Mouse (Mus musculus) MEL (cell line): ENCODE data around the gene Pmf1. TPM values are rescaled to one million over a fixed set of nuclear protein-coding genes. Genes with fewer than 3 reads are reported as not detected.

ENCODE experiments used
- DNase-seq: peaks from one replicate; pipeline ENCODE4 v3.0.0; 2011; ENCODE audit warnings: low read depth, low spot score
- H3K27ac ChIP-seq: 2 replicates; pipeline ENCODE4 v1.5.1; 2012; ENCODE audit warnings: low read depth, mild to moderate bottlenecking, control low read depth, low read length, moderate library complexity; ENCODE audit not compliant: control insufficient read depth
- H3K27me3 ChIP-seq, 2 experiments: fragments of 150-350 bp in 1 of 2; sonication (generic) in 1 of 2; 2 replicates each; pipeline ENCODE4 v1.6.1; 2012; ENCODE audit warnings: low read length in 2 of 2, mild to moderate bottlenecking in 2 of 2, improper control_type of control experiment in 1 of 2, moderate library complexity in 1 of 2; ENCODE audit not compliant: insufficient read depth in 2 of 2, control insufficient read depth in 1 of 2
- H3K36me3 ChIP-seq, 2 experiments: 2 replicates each; pipeline ENCODE4 v1.6.1; 2012 to 2014; ENCODE audit warnings: low read length in 2 of 2, improper control_type of control experiment in 1 of 2, inconsistent platforms in 1 of 2, mild to moderate bottlenecking in 1 of 2; ENCODE audit not compliant: insufficient read depth in 2 of 2, control insufficient read depth in 1 of 2
- H3K4me1 ChIP-seq, 2 experiments: fragments of 150-350 bp in 1 of 2; sonication (generic) in 1 of 2; 2 replicates each; pipeline ENCODE4 v1.6.1; 2012; ENCODE audit warnings: low read length in 2 of 2, improper control_type of control experiment in 1 of 2, mild to moderate bottlenecking in 1 of 2; ENCODE audit not compliant: insufficient read depth in 2 of 2, control insufficient read depth in 1 of 2
- H3K4me3 ChIP-seq, 2 experiments: fragments of 150-350 bp in 1 of 2; sonication (generic) in 1 of 2; 2 replicates each; pipeline ENCODE4 v1.5.1; 2012; ENCODE audit warnings: low read depth in 2 of 2, low read length in 2 of 2, mild to moderate bottlenecking in 2 of 2, moderate library complexity in 2 of 2, control low read depth in 1 of 2, improper control_type of control experiment in 1 of 2; ENCODE audit not compliant: control insufficient read depth in 1 of 2, insufficient read depth in 1 of 2
- H3K79me2 ChIP-seq: 2 replicates; pipeline ENCODE4 v1.6.1; 2012; ENCODE audit warnings: mild to moderate bottlenecking, low read length, moderate library complexity; ENCODE audit not compliant: control insufficient read depth, poor library complexity, insufficient read depth
- H3K9ac ChIP-seq: 2 replicates; pipeline ENCODE4 v1.6.1; 2012; ENCODE audit warnings: low read depth, mild to moderate bottlenecking, control low read depth, low read length, moderate library complexity; ENCODE audit not compliant: control insufficient read depth, poor library complexity, severe bottlenecking
- H3K9me3 ChIP-seq: fragments of 150-350 bp; sonication (generic); replicated peaks from 2 replicates; pipeline ENCODE4 v1.6.1; 2012; ENCODE audit warnings: mild to moderate bottlenecking, low read length, improper control_type of control experiment, moderate library complexity; ENCODE audit not compliant: insufficient read depth
- BHLHE40 ChIP-seq: IDR thresholded peaks from 2 replicates; pipeline ENCODE4 v1.6.1; 2012; ENCODE audit warnings: low read depth, mild to moderate bottlenecking, inconsistent platforms, low read length, improper control_type of control experiment, borderline replicate concordance
- CHD1 ChIP-seq: IDR thresholded peaks from 2 replicates; pipeline ENCODE4 v1.6.1; 2012; ENCODE audit warnings: low read depth, mild to moderate bottlenecking, inconsistent platforms, low read length, improper control_type of control experiment
- CTCF ChIP-seq, 3 experiments: IDR thresholded peaks in 2 of 3; conservative IDR thresholded peaks in 1 of 3; 2 replicates each; pipeline ENCODE4 v1.5.1; 2011 to 2012; ENCODE audit warnings: low read length in 3 of 3, low read depth in 2 of 3, mild to moderate bottlenecking in 2 of 3, improper control_type of control experiment in 1 of 3, inconsistent platforms in 1 of 3, mixed read lengths in 1 of 3, moderate library complexity in 1 of 3; ENCODE audit not compliant: control insufficient read depth in 1 of 3, insufficient read depth in 1 of 3, poor library complexity in 1 of 3, severe bottlenecking in 1 of 3
- ELF1 ChIP-seq: IDR thresholded peaks from 2 replicates; pipeline ENCODE4 v1.6.1; 2014; ENCODE audit warnings: low read depth, mild to moderate bottlenecking, inconsistent platforms, low read length, improper control_type of control experiment, moderate library complexity
- EP300 ChIP-seq, 2 experiments: IDR thresholded peaks; 2 replicates each; pipeline ENCODE4 v1.6.1; 2011; ENCODE audit warnings: improper control_type of control experiment in 2 of 2, low read length in 2 of 2, low read depth in 1 of 2, mild to moderate bottlenecking in 1 of 2
- GABPA ChIP-seq: IDR thresholded peaks from 2 replicates; pipeline ENCODE4 v1.6.1; 2012; ENCODE audit warnings: low read depth, mild to moderate bottlenecking, inconsistent platforms, low read length, improper control_type of control experiment, moderate library complexity
- HCFC1 ChIP-seq: IDR thresholded peaks from 2 replicates; pipeline ENCODE4 v1.6.1; 2012; ENCODE audit warnings: low read depth, mild to moderate bottlenecking, inconsistent platforms, low read length, improper control_type of control experiment, moderate library complexity
- JUND ChIP-seq: IDR thresholded peaks from 2 replicates; pipeline ENCODE4 v1.6.1; 2011; ENCODE audit warnings: low read depth, mild to moderate bottlenecking, improper control_type of control experiment, low read length
- MAFK ChIP-seq: IDR thresholded peaks from 2 replicates; pipeline ENCODE4 v1.6.1; 2011; ENCODE audit warnings: low read depth, mild to moderate bottlenecking, low read length, improper control_type of control experiment, borderline replicate concordance
- MAX ChIP-seq: IDR thresholded peaks from 2 replicates; pipeline ENCODE4 v1.6.1; 2011; ENCODE audit warnings: low read length, improper control_type of control experiment
- MAZ ChIP-seq: IDR thresholded peaks from 2 replicates; pipeline ENCODE4 v1.6.1; 2012; ENCODE audit warnings: low read depth, mild to moderate bottlenecking, inconsistent platforms, low read length, improper control_type of control experiment
- MXI1 ChIP-seq: IDR thresholded peaks from 2 replicates; pipeline ENCODE4 v1.6.1; 2011; ENCODE audit warnings: mild to moderate bottlenecking, low read depth, low read length, improper control_type of control experiment
- MYB ChIP-seq: IDR thresholded peaks from 2 replicates; pipeline ENCODE4 v1.6.1; 2011; ENCODE audit warnings: mild to moderate bottlenecking, low read depth, low read length, improper control_type of control experiment
- MYC ChIP-seq: IDR thresholded peaks from 2 replicates; pipeline ENCODE4 v1.6.1; 2011; ENCODE audit warnings: low read depth, mild to moderate bottlenecking, low read length, improper control_type of control experiment, moderate library complexity
- NELFE ChIP-seq: IDR thresholded peaks from 2 replicates; pipeline ENCODE4 v1.6.1; 2011; ENCODE audit warnings: low read depth, low read length, improper control_type of control experiment
- POLR2A ChIP-seq, 2 experiments: IDR thresholded peaks; 2 replicates each; pipeline ENCODE4 v1.6.1; 2011 to 2012; ENCODE audit warnings: low read length in 2 of 2, mild to moderate bottlenecking in 2 of 2, control low read depth in 1 of 2, improper control_type of control experiment in 1 of 2, low read depth in 1 of 2, moderate library complexity in 1 of 2; ENCODE audit not compliant: control insufficient read depth in 1 of 2, insufficient read depth in 1 of 2, poor library complexity in 1 of 2
- POLR2AphosphoS5 ChIP-seq: IDR thresholded peaks from 2 replicates; pipeline ENCODE4 v1.6.1; 2012; ENCODE audit warnings: low read depth, borderline replicate concordance, mild to moderate bottlenecking, inconsistent platforms, low read length, moderate library complexity, mixed read lengths
- RCOR1 ChIP-seq: IDR thresholded peaks from 2 replicates; pipeline ENCODE4 v1.6.1; 2012; ENCODE audit warnings: low read depth, mild to moderate bottlenecking, inconsistent platforms, low read length, improper control_type of control experiment
- UBTF ChIP-seq: IDR thresholded peaks from 2 replicates; pipeline ENCODE4 v1.6.1; 2012; ENCODE audit warnings: low read depth, mild to moderate bottlenecking, inconsistent platforms, low read length, improper control_type of control experiment, moderate library complexity, borderline replicate concordance; ENCODE audit not compliant: insufficient read depth
- USF1 ChIP-seq: IDR thresholded peaks from 2 replicates; pipeline ENCODE4 v1.6.1; 2014; ENCODE audit warnings: low read depth, mild to moderate bottlenecking, inconsistent platforms, low read length, improper control_type of control experiment, moderate library complexity
- USF2 ChIP-seq, 2 experiments: IDR thresholded peaks; 2 replicates each; pipeline ENCODE4 v1.6.1; 2011 to 2012; ENCODE audit warnings: improper control_type of control experiment in 2 of 2, low read length in 2 of 2, borderline replicate concordance in 1 of 2, inconsistent platforms in 1 of 2, low read depth in 1 of 2, mild to moderate bottlenecking in 1 of 2; ENCODE audit not compliant: insufficient read depth in 1 of 2
- polyA plus RNA-seq, 2 experiments: library from polyadenylated mRNA; stranded (reverse) in 1 of 2; unstranded in 1 of 2; fragments of >175 nt in 1 of 2; fragments of >200 nt in 1 of 2; gene quantifications; 2 replicates each; pipeline versions ENCODE4 v1.2.1 to v1.2.4; 2012; ENCODE audit warnings: low replicate concordance in 2 of 2, low read depth in 1 of 2; ENCODE audit not compliant: insufficient read length in 2 of 2, insufficient read depth in 1 of 2, missing spikeins in 1 of 2
- total RNA-seq: library from RNA; depleted of rRNA; stranded (reverse); fragments of 300-350 nt; gene quantifications from 2 replicates; pipeline ENCODE4 v1.2.3, GENCODE M21; 2012

Gene Pmf1
- total and polyA plus RNA-seq, 3 experiments = 144 to 357 TPM; not detected in 1

DNA sequence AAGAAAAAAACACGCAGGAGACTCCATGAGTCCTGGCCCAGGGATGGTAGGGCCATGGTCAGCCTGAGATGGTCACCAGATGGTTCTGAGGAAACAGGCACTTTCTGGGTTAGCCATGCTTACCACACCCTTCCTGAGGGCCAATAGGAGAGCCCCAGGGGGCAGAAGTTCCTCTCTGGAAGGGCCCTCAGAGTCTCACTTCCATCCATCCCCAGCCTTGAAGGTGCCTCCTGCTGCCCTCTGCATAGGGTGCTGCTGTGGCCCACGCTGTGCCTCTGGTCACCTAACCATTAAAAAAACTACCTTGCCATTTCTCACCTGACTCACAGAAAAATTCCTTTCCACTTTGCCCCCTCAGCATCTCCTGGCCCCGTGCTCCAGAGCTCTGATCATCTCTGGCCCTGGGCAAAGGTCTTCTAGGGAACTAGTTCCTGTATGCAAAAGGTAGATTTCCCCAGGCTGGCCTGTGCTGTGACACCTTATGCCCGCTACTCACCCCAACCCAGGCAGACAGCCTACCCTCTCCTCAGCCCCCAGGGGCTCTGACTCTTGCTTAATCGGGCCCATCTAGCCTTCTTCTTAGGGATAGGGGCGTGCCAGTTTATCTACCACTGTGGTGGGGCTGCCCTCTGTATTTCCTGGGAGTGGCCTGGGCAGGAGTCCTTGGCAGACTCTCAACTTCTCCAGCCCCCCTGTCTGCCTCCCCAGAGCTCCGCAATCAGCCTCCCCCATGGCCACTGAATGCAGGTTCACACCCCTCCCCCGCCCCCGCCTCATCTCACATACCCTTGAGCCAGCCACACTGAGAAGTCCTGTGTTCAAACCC, 44.8 kb upstream of the Pmf1 start (continued):
- no peak for TF ChIP-seq POLR2AphosphoS5
- TF ChIP-seq CHD1 = no peak; the same call in 1 of the 2 replicates
- TF ChIP-seq MXI1 = peak; percentile 61
- peak; percentile 96 for TF ChIP-seq MAZ
- TF ChIP-seq ELF1 = peak; percentile 35; the same call in 1 of the 2 replicates
- TF ChIP-seq NELFE = peak; percentile 67
- TF ChIP-seq MAFK = peak; percentile 70; the same call in 1 of the 2 replicates
- TF ChIP-seq JUND = no peak
- no peak for TF ChIP-seq CTCF (IDR thresholded peaks at IDR 0.05 in 2 of 3, conservative IDR thresholded peaks at IDR 0.05 in 1 of 3; ENCODE audit: control insufficient read depth in 1 of 3, insufficient read depth in 1 of 3, low read depth in 2 of 3, low read length in 3 of 3, poor library complexity in 1 of 3, severe bottlenecking in 1 of 3)
- TF ChIP-seq UBTF = peak; percentile 79; the same call in 1 of the 2 replicates
- no peak for TF ChIP-seq GABPA
- TF ChIP-seq, all 39 proteins: peak for 22

DNA sequence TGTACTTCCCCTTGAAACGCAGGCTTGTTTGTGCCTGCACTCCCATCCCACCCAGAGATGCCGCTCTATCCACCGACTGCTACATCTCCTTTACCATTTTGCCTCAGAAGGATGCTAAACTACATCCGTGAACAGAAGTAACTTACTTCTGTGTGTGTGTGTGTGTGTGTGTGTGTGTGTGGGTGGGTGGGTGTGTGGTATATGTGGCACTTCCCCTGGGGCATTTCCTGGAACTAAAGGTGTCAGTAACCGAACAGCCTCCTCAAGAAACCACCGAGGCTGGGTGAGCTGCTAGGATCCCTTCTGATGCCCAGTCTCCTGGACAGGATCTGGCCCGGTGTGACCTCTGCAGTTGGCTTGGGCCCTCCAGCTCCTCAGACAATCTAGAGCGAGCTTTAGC, 43.9 kb upstream of the Pmf1 start:
- peaks cover 12 to 43% of the 10 kb centered on the region in 2 experiments; a peak in 3 of 4 replicates for H3K4me1 ChIP-seq
- peaks cover 0 to 34% of the 10 kb centered on the region in 2 experiments; a peak in 2 of 4 replicates for H3K36me3 ChIP-seq
- no peak overlapping the region for H3K4me3 ChIP-seq
- peak overlapping the region; percentile 67 for H3K27ac ChIP-seq
- peak overlapping the region; percentile 40 for H3K9ac ChIP-seq
- H3K27me3 ChIP-seq = no peaks in the 10 kb centered on the region
- DNase-seq = peak; percentile 51
- no peaks in the 10 kb centered on the region for H3K9me3 ChIP-seq
- TF ChIP-seq MYC = 0 out of 2 replicates have a peak, but pooled peaks have one; percentile 37
- TF ChIP-seq HCFC1 = no peak
- TF ChIP-seq RCOR1 = no peak; the same call in 1 of the 2 replicates
- no peak for TF ChIP-seq CHD1
- no peak for TF ChIP-seq CTCF (IDR thresholded peaks at IDR 0.05 in 2 of 3, conservative IDR thresholded peaks at IDR 0.05 in 1 of 3; ENCODE audit: control insufficient read depth in 1 of 3, insufficient read depth in 1 of 3, low read depth in 2 of 3, low read length in 3 of 3, poor library complexity in 1 of 3, severe bottlenecking in 1 of 3)
- no peak for TF ChIP-seq BHLHE40
- TF ChIP-seq MYB = no peak
- no peak for TF ChIP-seq USF2 (IDR thresholded peaks at IDR 0.05; ENCODE audit: borderline replicate concordance in 1 of 2, insufficient read depth in 1 of 2, low read depth in 1 of 2, low read length in 2 of 2)
- TF ChIP-seq EP300 (IDR thresholded peaks at IDR 0.05; ENCODE audit: low read depth in 1 of 2, low read length in 2 of 2) = peak; percentile 24 to 63; a peak in 3 of 4 replicates
- 0 out of 2 replicates have a peak, but pooled peaks have one; percentile 28 for TF ChIP-seq MAX
- TF ChIP-seq POLR2AphosphoS5 = no peak
- TF ChIP-seq POLR2A (IDR thresholded peaks at IDR 0.05; ENCODE audit: control insufficient read depth in 1 of 2, insufficient read depth in 1 of 2, low read depth in 1 of 2, low read length in 2 of 2, poor library complexity in 1 of 2) = 0 out of 4 replicates have a peak, but pooled peaks of 1 of the 2 experiments have one; percentile 18
- no peak for TF ChIP-seq UBTF
- no peak for TF ChIP-seq USF1
- TF ChIP-seq, all 39 proteins: peak for 4
- H3K79me2 ChIP-seq = no peaks in the 10 kb centered on the region
